Mouse (Mus musculus) stomach, embryonic 16.5 days (tissue): Measurements from ENCODE around the gene Crygc. TPM values are rescaled to one million over a fixed set of nuclear protein-coding genes. Genes with fewer than 3 reads are reported as not detected.

Source experiments
- ATAC-seq: fragments of 200-750 bp; cut with Nextera tagmentation; 2 replicates; pipeline ENCODE4 v1.8.0; 2017; ENCODE audit warnings: moderate number of reproducible peaks, moderate TSS enrichment; ENCODE audit not compliant: insufficient read depth, low FRiP score
- H3K27ac ChIP-seq: fragments of 300-500 bp; sonication (generic); 2 replicates; pipeline ENCODE4 v1.5.1; 2014; ENCODE audit warnings: low read length
- H3K27me3 ChIP-seq: fragments of 300-500 bp; sonication (generic); 2 replicates; pipeline ENCODE4 v1.6.1; 2014; ENCODE audit warnings: low read length, control low read depth, mixed read lengths; ENCODE audit not compliant: control insufficient read depth, insufficient read depth
- H3K36me3 ChIP-seq: fragments of 300-500 bp; sonication (generic); 2 replicates; pipeline ENCODE4 v1.6.1; 2014; ENCODE audit warnings: low read length; ENCODE audit not compliant: control insufficient read depth, insufficient read depth
- H3K4me1 ChIP-seq: fragments of 300-500 bp; sonication (generic); 2 replicates; pipeline ENCODE4 v1.6.1; 2014; ENCODE audit warnings: low read length, control low read depth, mixed read lengths; ENCODE audit not compliant: control insufficient read depth, insufficient read depth
- H3K4me2 ChIP-seq: fragments of 300-500 bp; sonication (generic); 2 replicates; pipeline ENCODE4 v1.6.1; 2014; ENCODE audit warnings: low read depth, low read length, mixed read lengths
- H3K4me3 ChIP-seq: fragments of 300-500 bp; sonication (generic); replicated peaks from 2 replicates; pipeline ENCODE4 v1.5.1; 2014; ENCODE audit warnings: mild to moderate bottlenecking, low read length
- H3K9ac ChIP-seq: fragments of 300-500 bp; sonication (generic); 2 replicates; pipeline ENCODE4 v1.6.1; 2014; ENCODE audit warnings: low read length
- H3K9me3 ChIP-seq: fragments of 300-500 bp; sonication (generic); replicated peaks from 2 replicates; pipeline ENCODE4 v1.6.1; 2016; ENCODE audit warnings: low read length, control low read depth; ENCODE audit not compliant: control insufficient read depth
- WGBS: fragments of 180-500 bp; shearing (Covaris S2); extraction: QIAGEN DNeasy Blood & Tissue Kit; methylation state at CpG from one replicate; pipeline ENCODE4 v1.1.7; 2014; 5-methylcytosine and 5-hydroxymethylcytosine counted together
- polyA plus RNA-seq: library from polyadenylated mRNA; unstranded; fragments of >200 nt; fragmentation: Nextera tagmentation; extraction: Ambion mirVana; gene quantifications from 2 replicates; pipeline ENCODE4 v1.2.1, GENCODE M21; 2015

The Crygc gene
- polyA plus RNA-seq, 1 experiment from 2014 or later: not detected

GRCm38 (mm10) chr1:65041837-65042236, 31.7 kb downstream of the Crygc start:
- H3K4me2 ChIP-seq: no peak overlapping the region
- no peaks in the 10 kb centered on the region for H3K27me3 ChIP-seq
- no peak for ATAC-seq
- no peaks in the 10 kb centered on the region for H3K36me3 ChIP-seq
- no peaks in the 10 kb centered on the region for H3K9me3 ChIP-seq
- 93% methylated on average over 3 of the region's 3 CpGs for WGBS
- no peak overlapping the region for H3K4me3 ChIP-seq
- no peak overlapping the region for H3K9ac ChIP-seq
- H3K4me1 ChIP-seq: no peaks in the 10 kb centered on the region
- no peak overlapping the region for H3K27ac ChIP-seq

GRCm38 (mm10) chr1:65040806-65041205, 32.7 kb downstream of the Crygc start:
- WGBS: 58% methylated on average over 6 of the region's 6 CpGs
- H3K27me3 ChIP-seq: no peaks in the 10 kb centered on the region
- no peaks in the 10 kb centered on the region for H3K9me3 ChIP-seq
- no peak overlapping the region for H3K9ac ChIP-seq
- no peak overlapping the region for H3K27ac ChIP-seq
- no peak overlapping the region for H3K4me3 ChIP-seq
- no peaks in the 10 kb centered on the region for H3K4me1 ChIP-seq
- H3K36me3 ChIP-seq: no peaks in the 10 kb centered on the region
- no peak overlapping the region for H3K4me2 ChIP-seq
- ATAC-seq: no peak

GRCm38 (mm10) chr1:65039679-65040078, 33.8 kb downstream of the Crygc start:
- Histone ChIP-seq H3K4me3 (no peak overlapping the region), H3K4me2 (no peak overlapping the region), H3K9ac (no peak overlapping the region), H3K36me3 (no peaks in the 10 kb centered on the region), H3K9me3 (no peaks in the 10 kb centered on the region), H3K27me3 (no peaks in the 10 kb centered on the region), H3K4me1 (no peaks in the 10 kb centered on the region), H3K27ac (no peak overlapping the region)
- 64% methylated on average over 3 of the region's 3 CpGs for WGBS
- no peak for ATAC-seq

- Histone ChIP-seq H3K9me3 (no peaks in the 10 kb centered on the region), H3K27me3 (no peaks in the 10 kb centered on the region), H3K4me3 (no peak overlapping the region), H3K4me1 (no peaks in the 10 kb centered on the region), H3K27ac (no peak overlapping the region), H3K9ac (no peak overlapping the region), H3K36me3 (no peaks in the 10 kb centered on the region), H3K4me2 (no peak overlapping the region)
- WGBS: 50% methylated on average over 2 of the region's 2 CpGs
- ATAC-seq: no peak
Measured at GRCm38 (mm10) chr1:65037542-65037941, 35.9 kb downstream of the Crygc start.

GRCm38 (mm10) chr1:65035513-65035912, 38.0 kb downstream of the Crygc start:
- Histone ChIP-seq H3K9ac (no peak overlapping the region), H3K4me1 (no peaks in the 10 kb centered on the region), H3K4me2 (no peak overlapping the region), H3K36me3 (no peaks in the 10 kb centered on the region), H3K9me3 (no peaks in the 10 kb centered on the region), H3K27me3 (no peaks in the 10 kb centered on the region), H3K27ac (no peak overlapping the region), H3K4me3 (no peak overlapping the region)
- WGBS: 17% methylated on average over 3 of the region's 3 CpGs
- ATAC-seq: no peak

- H3K4me2 ChIP-seq: no peak within 1 kb of the TSS
Measured at GRCm38 (mm10) chr1:65032641-65033040, 40.8 kb downstream of the Crygc start, which contains the start of gene Akr1cl. Gene Akr1cl, minus strand, starts transcription at chr1:65032759.

GRCm38 (mm10) chr1:65028206-65028605, 45.3 kb downstream of the Crygc start:
- no peak for ATAC-seq
- H3K9me3 ChIP-seq: no peaks in the 10 kb centered on the region
- H3K9ac ChIP-seq: no peak overlapping the region
- H3K4me1 ChIP-seq: no peaks in the 10 kb centered on the region
- WGBS: 67% methylated on average over 9 of the region's 9 CpGs
- no peaks in the 10 kb centered on the region for H3K36me3 ChIP-seq
- H3K4me2 ChIP-seq: no peak overlapping the region
- H3K27me3 ChIP-seq: no peaks in the 10 kb centered on the region
- H3K27ac ChIP-seq: no peak overlapping the region
- H3K4me3 ChIP-seq: no peak overlapping the region

More at GRCm38 (mm10) chr1:65032641-65033040, 40.8 kb downstream of the Crygc start, which contains the start of gene Akr1cl:
- Histone ChIP-seq H3K4me1 (no peaks in the 10 kb centered on the region), H3K4me3 (no peak within 1 kb of the TSS), H3K9me3 (no peaks in the 10 kb centered on the region), H3K27ac (no peak within 1 kb of the TSS), H3K9ac (no peak within 1 kb of the TSS), H3K36me3 (no peaks in the 10 kb centered on the region), H3K27me3 (no peaks in the 10 kb centered on the region)
- no peak for ATAC-seq

Other genes with a start within 250 kb of the Crygc start
- 4.9 and 5.0 TPM in 2 replicates for gene Plekhm3, start 116.9 kb downstream of the Crygc start, polyA plus RNA-seq
- gene Akr1cl, start 40.9 kb downstream of the Crygc start, polyA plus RNA-seq: 0.51 and 0.81 TPM in 2 replicates
- gene Cryge, start 22.5 kb downstream of the Crygc start, polyA plus RNA-seq: not detected in 2 replicates
- gene Crygd, start 10.2 kb downstream of the Crygc start, polyA plus RNA-seq: not detected in 2 replicates
- gene Crygb, start 8.6 kb upstream of the Crygc start, polyA plus RNA-seq: not detected in 2 replicates
- gene Cryga, start 29.7 kb upstream of the Crygc start, polyA plus RNA-seq: not detected in 2 replicates
- gene Gm28845, start 45.9 kb upstream of the Crygc start, polyA plus RNA-seq: not detected in 2 replicates
- gene D630023F18Rik, start 49.5 kb upstream of the Crygc start, polyA plus RNA-seq: 0.17 TPM in 1 of 2 replicates, not detected in the other
- gene Idh1, start 112.8 kb upstream of the Crygc start, polyA plus RNA-seq: 159 and 172 TPM in 2 replicates
- gene Pikfyve, start 113.0 kb upstream of the Crygc start, polyA plus RNA-seq: 7.4 and 7.8 TPM in 2 replicates
- not detected in 2 replicates for gene Pth2r, start 208.4 kb upstream of the Crygc start, polyA plus RNA-seq